Mouse (Mus musculus): ENCODE data around the gene Rab17.

DNA sequence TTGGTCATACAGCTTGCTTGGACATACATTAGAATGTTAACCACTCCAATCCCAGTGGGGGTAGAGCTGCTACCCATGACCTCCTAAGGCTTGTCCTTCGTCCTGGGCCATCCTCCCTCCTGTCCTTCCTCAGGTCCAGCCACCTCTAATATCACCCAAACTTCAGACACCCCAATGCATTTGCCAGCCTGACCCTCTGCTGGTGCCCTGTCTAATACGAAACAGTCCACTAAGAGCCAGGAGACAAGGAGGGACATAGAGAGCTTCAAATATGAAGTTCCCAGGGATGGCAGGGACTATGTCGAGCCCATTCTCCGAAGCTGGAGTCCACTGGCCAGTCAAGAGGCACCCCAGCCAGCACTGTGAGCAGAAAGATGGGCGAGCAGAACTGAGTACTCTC lies 28.2 kb upstream of the Rab17 start:
- no peak for TF ChIP-seq CTCF (IDR thresholded peaks at IDR 0.05; ENCODE audit: low read depth, low read length)
- no peak for TF ChIP-seq POLR2A (IDR thresholded peaks at IDR 0.05; ENCODE audit: borderline replicate concordance, low read depth, low read length)
